Mouse (Mus musculus): ENCODE data around the gene Chrm1. TPM values are rescaled to one million over a fixed set of nuclear protein-coding genes. Genes with fewer than 3 reads are reported as not detected.

Gene Chrm1
- polyA plus RNA-seq, 1 experiment from 2014 or later: 0.04 TPM

DNA sequence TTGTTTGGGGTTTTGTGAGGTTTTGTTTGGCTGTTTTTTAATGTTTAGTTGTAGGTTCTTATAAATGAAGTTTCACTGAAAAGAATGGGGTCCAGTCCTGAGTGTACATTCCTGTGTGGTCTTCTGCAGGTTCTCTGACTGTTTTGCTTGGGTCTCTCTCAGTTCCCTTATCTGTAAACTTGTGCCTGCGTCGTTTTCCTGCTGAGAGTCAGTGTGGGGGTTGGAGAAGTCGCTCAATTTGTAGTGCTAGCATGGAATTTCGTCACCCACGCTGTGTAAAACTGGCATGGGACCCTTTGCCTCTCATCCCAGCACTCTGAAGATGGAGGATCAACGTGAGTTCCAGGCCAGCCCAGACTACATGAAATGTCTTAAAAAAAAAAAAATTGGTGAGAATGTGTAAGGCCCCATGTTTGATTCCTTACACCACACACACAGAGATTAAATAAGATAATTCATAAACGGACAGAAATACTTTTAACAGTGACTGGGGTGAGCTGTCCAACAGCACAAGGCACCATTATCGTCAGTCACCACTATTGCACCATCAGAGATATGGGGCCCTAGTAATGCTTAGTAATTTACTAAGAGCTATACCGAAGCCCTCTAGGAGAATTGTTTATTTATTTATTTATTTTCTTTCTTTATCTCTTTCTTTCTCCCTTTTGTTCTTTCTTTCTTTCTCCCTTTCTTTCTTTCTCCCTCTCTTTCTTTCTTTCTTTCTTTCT, 9.9 kb downstream of the Chrm1 start:
- Histone ChIP-seq H3K4me3 (ENCODE audit: low read depth, low read length) (no peak overlapping the region), H3K4me1 (ENCODE audit: control insufficient read depth, insufficient read depth, low read length) (no peaks in the 10 kb centered on the region), H3K27me3 (ENCODE audit: control insufficient read depth, insufficient read depth, low read length) (no peaks in the 10 kb centered on the region), H3K4me2 (no peak overlapping the region), H3K27ac (ENCODE audit: low read depth, low read length) (no peak overlapping the region), H3K36me3 (ENCODE audit: control insufficient read depth, insufficient read depth, low read length) (no peaks in the 10 kb centered on the region), H3K9me3 (ENCODE audit: control insufficient read depth, low read length) (no peaks in the 10 kb centered on the region), H3K9ac (ENCODE audit: low read length) (no peak overlapping the region)
- 73% methylated on average over 9 of the region's 9 CpGs for WGBS
- ATAC-seq (ENCODE audit: low FRiP score): no peak
- DNase-seq (ENCODE audit: low spot score, missing footprints): no peak

DNA sequence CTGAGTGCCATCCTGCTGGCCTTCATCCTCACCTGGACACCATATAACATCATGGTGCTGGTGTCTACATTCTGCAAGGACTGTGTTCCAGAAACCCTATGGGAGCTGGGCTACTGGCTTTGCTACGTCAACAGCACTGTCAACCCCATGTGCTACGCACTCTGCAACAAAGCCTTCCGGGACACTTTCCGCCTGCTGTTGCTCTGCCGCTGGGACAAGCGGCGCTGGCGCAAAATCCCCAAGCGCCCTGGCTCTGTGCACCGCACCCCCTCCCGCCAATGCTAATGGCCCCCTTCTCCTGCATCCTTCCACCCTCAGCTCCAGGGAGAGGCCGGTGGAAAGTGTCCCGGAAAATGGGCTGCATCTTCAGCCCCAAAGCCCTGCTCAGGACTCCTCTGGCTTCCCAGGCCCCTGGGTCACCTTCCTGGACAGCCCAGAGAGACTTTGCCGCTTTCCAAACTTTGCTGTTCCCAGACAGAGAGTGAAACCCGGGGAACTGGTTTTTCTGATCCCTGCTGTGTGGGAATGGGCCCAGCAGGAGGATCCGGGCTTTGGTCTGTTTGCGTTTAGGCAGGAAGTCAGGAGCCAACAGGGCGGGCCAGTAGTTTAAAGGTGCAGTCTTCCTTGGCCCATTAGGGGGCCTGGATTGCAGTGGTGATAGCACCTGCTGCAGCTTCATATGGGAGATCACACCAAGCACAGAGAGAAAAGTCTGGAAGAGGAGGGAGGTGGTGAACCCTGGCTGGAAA, 15.6 kb downstream of the Chrm1 start:
- Histone ChIP-seq H3K27me3 (ENCODE audit: control insufficient read depth, insufficient read depth, low read length) (no peaks in the 10 kb centered on the region), H3K4me1 (ENCODE audit: control insufficient read depth, insufficient read depth, low read length) (0 out of 2 replicates have a peak, but pooled peaks cover 3% of the 10 kb centered on the region), H3K27ac (ENCODE audit: low read depth, low read length) (no peak overlapping the region), H3K4me2 (no peak overlapping the region), H3K36me3 (ENCODE audit: control insufficient read depth, insufficient read depth, low read length) (no peaks in the 10 kb centered on the region), H3K4me3 (ENCODE audit: low read depth, low read length) (no peak overlapping the region), H3K9ac (ENCODE audit: low read length) (no peak overlapping the region), H3K9me3 (ENCODE audit: control insufficient read depth, low read length) (no peaks in the 10 kb centered on the region)
- no peak for ATAC-seq (ENCODE audit: low FRiP score)
- peak; percentile 78 for DNase-seq (ENCODE audit: low spot score, missing footprints)
- WGBS: 25% methylated on average over 18 of the region's 18 CpGs

GRCm38 (mm10) chr19:8681633-8682362, 18.2 kb downstream of the Chrm1 start:
- H3K9me3 ChIP-seq (ENCODE audit: control insufficient read depth, low read length): no peaks in the 10 kb centered on the region
- WGBS: 93% methylated on average over 4 of the region's 4 CpGs

DNA sequence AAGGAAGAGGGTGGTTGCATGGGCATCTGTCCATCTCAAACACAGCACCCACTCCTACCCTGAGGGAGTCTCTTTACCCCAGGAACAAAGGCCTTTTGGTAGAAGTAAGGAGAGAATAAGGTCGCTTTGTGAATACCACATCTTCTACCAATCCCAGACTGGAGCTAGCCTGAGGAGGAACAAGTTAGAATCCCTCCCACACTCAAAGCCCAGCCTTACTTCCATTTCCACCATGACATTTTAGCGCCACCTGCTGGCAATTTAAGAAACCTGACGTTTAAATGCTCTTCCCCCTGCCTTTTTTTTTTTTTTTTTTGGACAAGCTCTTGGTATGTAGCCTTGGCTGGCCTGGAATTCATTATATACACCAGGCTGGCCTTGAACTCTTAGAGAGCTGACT, 19.4 kb downstream of the Chrm1 start:
- Histone ChIP-seq H3K4me3 (ENCODE audit: low read depth, low read length) (no peak overlapping the region), H3K9me3 (ENCODE audit: control insufficient read depth, low read length) (no peaks in the 10 kb centered on the region), H3K4me2 (no peak overlapping the region), H3K4me1 (ENCODE audit: control insufficient read depth, insufficient read depth, low read length) (0 out of 2 replicates have a peak, but pooled peaks cover 3% of the 10 kb centered on the region), H3K9ac (ENCODE audit: low read length) (no peak overlapping the region), H3K36me3 (ENCODE audit: control insufficient read depth, insufficient read depth, low read length) (no peaks in the 10 kb centered on the region), H3K27me3 (ENCODE audit: control insufficient read depth, insufficient read depth, low read length) (no peaks in the 10 kb centered on the region), H3K27ac (ENCODE audit: low read depth, low read length) (no peak overlapping the region)
- ATAC-seq (ENCODE audit: low FRiP score) (peak; percentile 65), DNase-seq (ENCODE audit: low spot score, missing footprints) (peak; percentile 96)
- WGBS: 0% methylated on average over 3 of the region's 3 CpGs

More at GRCm38 (mm10) chr19:8681633-8682362, 18.2 kb downstream of the Chrm1 start:
- Histone ChIP-seq H3K27me3 (ENCODE audit: control insufficient read depth, insufficient read depth, low read length) (no peaks in the 10 kb centered on the region), H3K4me2 (no peak overlapping the region), H3K4me3 (ENCODE audit: low read depth, low read length) (no peak overlapping the region), H3K27ac (ENCODE audit: low read depth, low read length) (no peak overlapping the region), H3K9ac (ENCODE audit: low read length) (no peak overlapping the region), H3K4me1 (ENCODE audit: control insufficient read depth, insufficient read depth, low read length) (0 out of 2 replicates have a peak, but pooled peaks cover 3% of the 10 kb centered on the region), H3K36me3 (ENCODE audit: control insufficient read depth, insufficient read depth, low read length) (no peaks in the 10 kb centered on the region)
- DNase-seq (ENCODE audit: low spot score, missing footprints) (peak; percentile 17), ATAC-seq (ENCODE audit: low FRiP score) (no peak)

DNA sequence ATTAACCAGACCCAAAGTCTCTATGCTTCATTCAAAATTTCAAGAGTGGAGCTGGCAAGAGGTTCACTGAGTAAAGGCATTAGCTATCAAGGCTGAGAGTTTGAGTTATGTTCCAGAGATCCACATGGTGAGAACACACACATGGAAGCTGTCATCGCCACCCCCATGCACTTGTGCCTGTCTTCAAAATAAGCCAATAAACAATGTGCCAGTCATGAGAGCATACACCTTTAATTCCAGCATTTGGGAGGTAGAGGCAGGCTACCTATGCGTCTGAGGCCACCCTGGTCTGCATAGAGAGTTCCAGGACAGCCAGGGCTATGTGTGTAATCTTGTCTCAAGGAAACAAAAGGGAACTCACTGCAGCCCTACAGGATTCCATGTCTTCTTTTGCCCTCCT, 20.0 kb downstream of the Chrm1 start:
- WGBS: 68% methylated on average over 2 of the region's 2 CpGs
- no peaks in the 10 kb centered on the region for H3K9me3 ChIP-seq (ENCODE audit: control insufficient read depth, low read length)

GRCm38 (mm10) chr19:8691871-8692539, 28.4 kb downstream of the Chrm1 start:
- no peak overlapping the region for H3K4me2 ChIP-seq
- ATAC-seq (ENCODE audit: low FRiP score) (no peak), DNase-seq (ENCODE audit: low spot score, missing footprints) (no peak)
- H3K4me1 ChIP-seq (ENCODE audit: control insufficient read depth, insufficient read depth, low read length): no peaks in the 10 kb centered on the region
- no peaks in the 10 kb centered on the region for H3K27me3 ChIP-seq (ENCODE audit: control insufficient read depth, insufficient read depth, low read length)
- H3K4me3 ChIP-seq (ENCODE audit: low read depth, low read length): no peak overlapping the region
- no peak overlapping the region for H3K27ac ChIP-seq (ENCODE audit: low read depth, low read length)
- WGBS: 54% methylated on average over 9 of the region's 9 CpGs
- no peaks in the 10 kb centered on the region for H3K9me3 ChIP-seq (ENCODE audit: control insufficient read depth, low read length)
- H3K9ac ChIP-seq (ENCODE audit: low read length): no peak overlapping the region
- no peaks in the 10 kb centered on the region for H3K36me3 ChIP-seq (ENCODE audit: control insufficient read depth, insufficient read depth, low read length)

More for the DNA sequence above, 20.0 kb downstream of the Chrm1 start:
- Histone ChIP-seq H3K9ac (ENCODE audit: low read length) (no peak overlapping the region), H3K36me3 (ENCODE audit: control insufficient read depth, insufficient read depth, low read length) (no peaks in the 10 kb centered on the region), H3K4me1 (ENCODE audit: control insufficient read depth, insufficient read depth, low read length) (0 out of 2 replicates have a peak, but pooled peaks cover 3% of the 10 kb centered on the region), H3K27me3 (ENCODE audit: control insufficient read depth, insufficient read depth, low read length) (no peaks in the 10 kb centered on the region), H3K4me2 (no peak overlapping the region), H3K4me3 (ENCODE audit: low read depth, low read length) (no peak overlapping the region), H3K27ac (ENCODE audit: low read depth, low read length) (no peak overlapping the region)
- no peak for ATAC-seq (ENCODE audit: low FRiP score)
- DNase-seq (ENCODE audit: low spot score, missing footprints): peak; percentile 26

DNA sequence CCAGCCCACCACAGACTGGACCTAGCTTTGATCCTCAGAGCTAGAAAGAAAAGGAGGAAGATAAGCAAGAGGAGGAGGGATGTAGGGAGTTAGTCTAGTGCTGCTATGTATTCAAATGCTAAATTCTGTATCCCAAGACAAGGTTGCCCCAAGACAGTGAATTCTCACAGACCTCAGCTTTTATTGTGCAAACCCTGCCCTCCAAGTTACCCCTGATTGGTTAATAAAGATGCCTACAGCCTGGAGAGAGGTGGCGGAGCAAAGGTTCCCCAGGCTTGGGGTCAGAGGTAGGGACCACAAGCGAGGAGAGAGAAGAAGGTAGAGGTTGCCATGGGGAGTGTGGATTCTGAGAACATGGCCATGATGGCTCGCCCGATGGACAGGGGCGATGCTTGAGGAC, 29.2 kb downstream of the Chrm1 start:
- H3K4me2 ChIP-seq: no peak overlapping the region
- no peaks in the 10 kb centered on the region for H3K9me3 ChIP-seq (ENCODE audit: control insufficient read depth, low read length)
- no peak overlapping the region for H3K4me3 ChIP-seq (ENCODE audit: low read depth, low read length)
- no peak overlapping the region for H3K9ac ChIP-seq (ENCODE audit: low read length)
- WGBS: 64% methylated on average over 5 of the region's 5 CpGs
- no peak for ATAC-seq (ENCODE audit: low FRiP score)
- no peak overlapping the region for H3K27ac ChIP-seq (ENCODE audit: low read depth, low read length)
- H3K27me3 ChIP-seq (ENCODE audit: control insufficient read depth, insufficient read depth, low read length): no peaks in the 10 kb centered on the region
- no peaks in the 10 kb centered on the region for H3K4me1 ChIP-seq (ENCODE audit: control insufficient read depth, insufficient read depth, low read length)
- H3K36me3 ChIP-seq (ENCODE audit: control insufficient read depth, insufficient read depth, low read length): no peaks in the 10 kb centered on the region
- DNase-seq (ENCODE audit: low spot score, missing footprints): peak; percentile 82

- 61% methylated on average over 6 of the region's 6 CpGs for WGBS
- Histone ChIP-seq H3K4me2 (no peak overlapping the region), H3K27me3 (ENCODE audit: control insufficient read depth, insufficient read depth, low read length) (no peaks in the 10 kb centered on the region), H3K36me3 (ENCODE audit: control insufficient read depth, insufficient read depth, low read length) (no peaks in the 10 kb centered on the region), H3K4me3 (ENCODE audit: low read depth, low read length) (no peak overlapping the region), H3K9ac (ENCODE audit: low read length) (no peak overlapping the region), H3K4me1 (ENCODE audit: control insufficient read depth, insufficient read depth, low read length) (no peaks in the 10 kb centered on the region), H3K27ac (ENCODE audit: low read depth, low read length) (no peak overlapping the region), H3K9me3 (ENCODE audit: control insufficient read depth, low read length) (no peaks in the 10 kb centered on the region)
- ATAC-seq (ENCODE audit: low FRiP score): peak; percentile 59; the same call in 1 of the 2 replicates
- no peak for DNase-seq (ENCODE audit: low spot score, missing footprints)
Observed at GRCm38 (mm10) chr19:8695330-8695729, 31.7 kb downstream of the Chrm1 start.

Measured in midbrain, embryonic 11.5 days (tissue).